Mouse (Mus musculus) embryonic fibroblast, embryonic 13.5 days (primary cell): Measurements from ENCODE around the gene Rffl.

Experiments
- CTCF ChIP-seq: IDR thresholded peaks from 2 replicates; pipeline ENCODE4 v1.5.1; 2011; ENCODE audit warnings: mild to moderate bottlenecking, control low read depth, low read length, moderate library complexity, borderline replicate concordance; ENCODE audit not compliant: insufficient read depth
- POLR2A ChIP-seq: IDR thresholded peaks from 2 replicates; pipeline ENCODE4 v1.6.1; 2011; ENCODE audit warnings: low read depth, mild to moderate bottlenecking, control low read depth, low read length, moderate library complexity

DNA sequence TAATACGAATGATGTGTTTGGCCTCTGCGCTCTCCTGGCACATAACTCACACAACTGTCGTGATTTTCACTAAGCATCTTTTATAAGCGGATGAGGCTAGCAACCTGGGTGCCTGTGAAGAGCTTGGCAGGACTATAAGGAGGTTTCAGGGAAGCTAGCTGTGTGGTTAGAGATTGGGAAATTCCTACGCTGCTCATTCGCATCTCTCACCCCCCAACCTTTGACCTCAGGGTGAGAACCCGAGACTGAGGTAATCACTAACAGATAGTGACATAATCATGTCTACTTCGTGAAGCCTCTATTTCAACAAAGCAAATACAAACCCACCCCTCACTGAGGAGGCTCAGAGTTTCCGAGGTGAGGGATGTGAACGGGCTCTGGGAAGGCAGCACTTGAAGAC is 49.8 kb upstream of the Rffl start:
- TF ChIP-seq CTCF (no peak), POLR2A (no peak)
